ENCODE assay signal across 9 mouse cellular contexts in the genomic region with DNA sequence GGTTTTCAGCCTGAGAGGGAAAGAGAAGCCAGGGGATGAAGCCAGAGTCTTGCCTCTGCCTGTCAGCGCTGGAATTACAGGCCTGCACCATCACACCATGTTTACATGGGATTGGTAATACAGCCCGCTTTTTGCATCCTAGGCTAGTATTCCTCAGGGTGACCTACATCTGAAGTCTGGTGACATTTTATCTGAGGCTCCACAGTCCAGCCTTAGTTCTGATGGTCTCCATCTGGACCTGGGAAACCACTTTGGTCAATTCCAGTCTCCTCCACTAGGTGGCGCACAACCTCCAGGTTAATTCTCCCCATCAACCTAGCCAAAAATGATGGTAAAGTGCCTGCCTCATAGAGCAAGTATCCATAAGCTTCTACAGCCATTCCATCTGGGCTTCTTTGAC. TPM values are rescaled to one million over a fixed set of nuclear protein-coding genes. Genes with fewer than 3 reads are reported as not detected.
DNase-seq lines count a peak whose midpoint lies in the region; ATAC-seq and TF ChIP-seq lines count a peak whose summit lies in the region.
"Had no signal": no experiment of that assay in that cellular context is flagged by ENCODE, and none has a peak within 500 bp of the region (broad histone marks: within the 10 kb centered on the region; RNA-seq: fewer than 3 reads in every experiment).

No protein-coding gene starts in this region.

- no peak for TF ChIP-seq POLR2A in bone marrow macrophage, adult 2 months (IDR thresholded peaks at IDR 0.05; ENCODE audit: borderline replicate concordance, low read depth, low read length)
- no peak for TF ChIP-seq POLR2A in embryonic fibroblast, embryonic 13.5 days (IDR thresholded peaks at IDR 0.05; ENCODE audit: low read depth, low read length)
- no peak for TF ChIP-seq POLR2A in testis, adult 2 months (IDR thresholded peaks at IDR 0.05; ENCODE audit: control insufficient read depth, low read depth, low read length)

- peak; percentile 52 for DNase-seq in heart, postnatal 25 days (ENCODE audit: low spot score)
- DNase-seq in kidney, postnatal 36 days = peak; percentile 76 to 93
- DNase-seq in lung, adult 18-20 months = peak; percentile 71 to 79

- H3K4me3 ChIP-seq in bone marrow macrophage, adult 2 months (ENCODE audit: insufficient read depth, low read length) = no peak overlapping the region
- H3K4me3 ChIP-seq in embryonic fibroblast, embryonic 13.5 days (ENCODE audit: insufficient read depth, low read length) = no peak overlapping the region
- H3K4me3 ChIP-seq in neural tube, embryonic 14.5 days (ENCODE audit: low read depth, low read length) = no peak overlapping the region
- H3K4me3 ChIP-seq in testis, adult 2 months (ENCODE audit: control insufficient read depth, low read depth, low read length) = no peak overlapping the region
- H3K4me3 ChIP-seq: embryonic facial prominence, embryonic 12.5 days had no signal

- no peak overlapping the region for H3K4me2 ChIP-seq in neural tube, embryonic 14.5 days (ENCODE audit: low read depth, low read length)
- H3K4me2 ChIP-seq: embryonic facial prominence, embryonic 12.5 days had no signal

- H3K27me3 ChIP-seq in neural tube, embryonic 14.5 days (ENCODE audit: control insufficient read depth, insufficient read depth, low read length) = no peaks in the 10 kb centered on the region
- H3K27me3 ChIP-seq in testis, adult 2 months (ENCODE audit: control insufficient read depth, insufficient read depth, low read length) = no peaks in the 10 kb centered on the region
- H3K27me3 ChIP-seq: embryonic facial prominence, embryonic 12.5 days had no signal

- H3K4me1 ChIP-seq in bone marrow macrophage, adult 2 months (ENCODE audit: control insufficient read depth, insufficient read depth, low read length) = no peaks in the 10 kb centered on the region
- H3K4me1 ChIP-seq in embryonic fibroblast, embryonic 13.5 days (ENCODE audit: control insufficient read depth, insufficient read depth, low read length) = no peaks in the 10 kb centered on the region
- H3K4me1 ChIP-seq in neural tube, embryonic 14.5 days (ENCODE audit: control insufficient read depth, insufficient read depth, low read length) = no peaks in the 10 kb centered on the region
- H3K4me1 ChIP-seq in testis, adult 2 months (ENCODE audit: control insufficient read depth, insufficient read depth, low read length) = no peaks in the 10 kb centered on the region
- H3K4me1 ChIP-seq: embryonic facial prominence, embryonic 12.5 days had no signal

- no peak overlapping the region for H3K27ac ChIP-seq in bone marrow macrophage, adult 2 months (ENCODE audit: insufficient read depth, low read depth, low read length)
- no peak overlapping the region for H3K27ac ChIP-seq in embryonic fibroblast, embryonic 13.5 days (ENCODE audit: insufficient read depth, low read length)
- no peak overlapping the region for H3K27ac ChIP-seq in neural tube, embryonic 14.5 days (ENCODE audit: low read depth, low read length)
- H3K27ac ChIP-seq in testis, adult 2 months (ENCODE audit: control insufficient read depth, insufficient read depth, low read depth, low read length) = peak overlapping the region; percentile 20
- H3K27ac ChIP-seq: embryonic facial prominence, embryonic 12.5 days had no signal

- H3K9ac ChIP-seq in neural tube, embryonic 14.5 days (replicated peaks; ENCODE audit: low read depth, low read length) = no peak overlapping the region
- H3K9ac ChIP-seq: embryonic facial prominence, embryonic 12.5 days had no signal

- intact Hi-C loops in heart, postnatal 25 days (cut with DNase I) = no loop called here

- H3K36me3 ChIP-seq in neural tube, embryonic 14.5 days (ENCODE audit: control insufficient read depth, insufficient read depth, low read length) = peaks cover 32% of the 10 kb centered on the region
- no peaks in the 10 kb centered on the region for H3K36me3 ChIP-seq in testis, adult 2 months (ENCODE audit: control insufficient read depth, insufficient read depth, low read length)

- peak; percentile 58 for ATAC-seq in CD4-positive, CD25-positive, alpha-beta regulatory T cell, adult 4 months
- peak; percentile 55; the same call in 1 of the 2 replicates for ATAC-seq in neural tube, embryonic 14.5 days (ENCODE audit: low read depth)

- TF ChIP-seq CTCF in bone marrow macrophage, adult 2 months (IDR thresholded peaks at IDR 0.05; ENCODE audit: low read depth, low read length) = peak; percentile 17; the same call in 1 of the 2 replicates
- peak; percentile 47; the same call in 1 of the 2 replicates for TF ChIP-seq CTCF in embryonic fibroblast, embryonic 13.5 days (IDR thresholded peaks at IDR 0.05; ENCODE audit: borderline replicate concordance, insufficient read depth, low read length)
- peak; percentile 50; the same call in 1 of the 2 replicates for TF ChIP-seq CTCF in testis, adult 2 months (IDR thresholded peaks at IDR 0.05; ENCODE audit: control insufficient read depth, insufficient read depth, insufficient replicate concordance, low read depth, low read length)

- 43% methylated on average over 3 of the region's 3 CpGs for WGBS in neural tube, embryonic 14.5 days

- no peaks in the 10 kb centered on the region for H3K9me3 ChIP-seq in neural tube, embryonic 14.5 days (ENCODE audit: control insufficient read depth, low read length)
- H3K9me3 ChIP-seq: embryonic facial prominence, embryonic 12.5 days had no signal

RNA-seq across cellular contexts. Expression of gene Mark4, which starts 15.3 kb away (rescaled TPM):
- 1 to 10 TPM in 1 of 2 experiments, under 1 TPM in 1; 0.91 to 1.3 TPM for polyA plus RNA-seq in CD4-positive, CD25-positive, alpha-beta regulatory T cell, adult 4 months (2017; shearing (Covaris generic))
- 21.3 and 21.4 TPM in 2 replicates for polyA plus RNA-seq in bone marrow macrophage, adult 2 months (2012; ENCODE audit: insufficient read depth, insufficient read length, missing spikeins)
- 27.4 and 29.1 TPM in 2 replicates for polyA plus RNA-seq in embryonic fibroblast, embryonic 13.5 days (2011; ENCODE audit: insufficient read length, low read depth, missing spikeins)
- 10 to 100 TPM; 22.3 to 24.3 TPM for total RNA-seq in heart, postnatal 25 days (2021)
- polyA plus RNA-seq in neural tube, embryonic 14.5 days (2014; fragmentation: Nextera tagmentation; extraction: Ambion mirVana) = 17.0 and 19.2 TPM in 2 replicates
- 13.2 and 14.1 TPM in 2 replicates for polyA plus RNA-seq in testis, adult 2 months (2012; rRNA removed)

RNA-seq across cellular contexts. Expression of gene Exoc3l2, which starts 19.8 kb away (rescaled TPM):
- not detected for polyA plus RNA-seq in CD4-positive, CD25-positive, alpha-beta regulatory T cell, adult 4 months (2017; shearing (Covaris generic))
- polyA plus RNA-seq in bone marrow macrophage, adult 2 months (2012; ENCODE audit: insufficient read depth, insufficient read length, missing spikeins) = not detected in 2 replicates
- not detected in 2 replicates for polyA plus RNA-seq in embryonic fibroblast, embryonic 13.5 days (2011; ENCODE audit: insufficient read length, low read depth, missing spikeins)
- 1 to 10 TPM; 1.2 to 1.3 TPM for total RNA-seq in heart, postnatal 25 days (2021)
- polyA plus RNA-seq in neural tube, embryonic 14.5 days (2014; fragmentation: Nextera tagmentation; extraction: Ambion mirVana) = 0.71 TPM in 2 replicates
- 26.1 and 27.2 TPM in 2 replicates for polyA plus RNA-seq in testis, adult 2 months (2012; rRNA removed)

RNA-seq across cellular contexts. Expression of gene Ckm, which starts 38.8 kb away (rescaled TPM):
- not detected for polyA plus RNA-seq in CD4-positive, CD25-positive, alpha-beta regulatory T cell, adult 4 months (2017; shearing (Covaris generic))
- 0.65 TPM in 1 of 2 replicates, not detected in the other for polyA plus RNA-seq in bone marrow macrophage, adult 2 months (2012; ENCODE audit: insufficient read depth, insufficient read length, missing spikeins)
- not detected in 2 replicates for polyA plus RNA-seq in embryonic fibroblast, embryonic 13.5 days (2011; ENCODE audit: insufficient read length, low read depth, missing spikeins)
- total RNA-seq in heart, postnatal 25 days (2021) = 1,000 to 10,000 TPM; 4,463 to 5,048 TPM
- 0.63 and 2.0 TPM in 2 replicates for polyA plus RNA-seq in neural tube, embryonic 14.5 days (2014; fragmentation: Nextera tagmentation; extraction: Ambion mirVana)
- polyA plus RNA-seq in testis, adult 2 months (2012; rRNA removed) = 2.4 and 8.7 TPM in 2 replicates

RNA-seq across cellular contexts. Expression of gene Klc3, which starts 39.4 kb away (rescaled TPM):
- 1 to 10 TPM; 2.6 to 3.3 TPM for polyA plus RNA-seq in CD4-positive, CD25-positive, alpha-beta regulatory T cell, adult 4 months (2017; shearing (Covaris generic))
- 0.95 TPM in 1 of 2 replicates, not detected in the other for polyA plus RNA-seq in bone marrow macrophage, adult 2 months (2012; ENCODE audit: insufficient read depth, insufficient read length, missing spikeins)
- polyA plus RNA-seq in embryonic fibroblast, embryonic 13.5 days (2011; ENCODE audit: insufficient read length, low read depth, missing spikeins) = 5.3 and 6.3 TPM in 2 replicates
- under 1 TPM; 0.23 to 0.31 TPM for total RNA-seq in heart, postnatal 25 days (2021)
- polyA plus RNA-seq in neural tube, embryonic 14.5 days (2014; fragmentation: Nextera tagmentation; extraction: Ambion mirVana) = 1.1 and 2.1 TPM in 2 replicates
- 33.3 and 39.9 TPM in 2 replicates for polyA plus RNA-seq in testis, adult 2 months (2012; rRNA removed)

Comparison
In these comparisons a context has a peak if more than half of its experiments do, and no peak if none do; other contexts are left out.
1. RNA of gene Exoc3l2, which starts 19.8 kb away (polyA plus RNA-seq): 26.1 to 27.2 TPM in testis, adult 2 months; 0.71 TPM in neural tube, embryonic 14.5 days, not detected in bone marrow macrophage, adult 2 months, not detected in embryonic fibroblast, embryonic 13.5 days and not detected in CD4-positive, CD25-positive, alpha-beta regulatory T cell, adult 4 months; every median in the first group is over 10 times any median in the second.
2. Peak in every context shown above with its lines, with median percentiles within 50 percentile points of each other: CTCF ChIP-seq and DNase-seq.